ENCODE assay signal across 8 mouse cellular contexts in the genomic region with DNA sequence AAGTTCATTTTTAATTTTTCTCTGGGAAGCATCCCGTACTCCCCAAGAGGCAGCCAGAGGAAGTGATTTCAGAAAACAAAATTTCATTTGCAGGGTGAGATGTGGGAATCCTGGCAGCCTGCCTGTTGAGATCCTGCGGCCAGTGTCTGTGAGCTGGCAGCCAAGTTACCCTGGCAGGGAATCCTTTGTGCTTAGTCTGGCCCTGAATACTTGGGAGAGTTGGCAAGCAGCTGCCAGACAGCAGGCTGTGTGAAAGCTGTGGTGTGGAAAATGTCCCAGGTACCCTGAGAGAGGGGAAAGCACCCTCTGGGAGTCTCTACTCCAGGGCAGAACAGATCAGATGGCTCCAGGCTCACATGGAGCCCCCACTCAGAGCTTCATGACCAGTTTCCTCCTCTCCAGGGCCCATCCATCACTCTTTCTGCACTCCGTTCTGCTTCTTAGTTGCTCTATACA. TPM values are rescaled to one million over a fixed set of nuclear protein-coding genes. Genes with fewer than 3 reads are reported as not detected.
DNase-seq lines count a peak whose midpoint lies in the region; ATAC-seq and TF ChIP-seq lines count a peak whose summit lies in the region.

No protein-coding gene starts in this region.

- peaks cover 21% of the 10 kb centered on the region for H3K4me1 ChIP-seq in hindbrain, postnatal 0 days (ENCODE audit: insufficient read depth, low read length)
- H3K4me1 ChIP-seq in limb, embryonic 10.5 days, result peaks cover 36% of the 10 kb centered on the region

- intact Hi-C loops in gastrocnemius, postnatal 14 days (cut with DNase I; ENCODE audit: low total_unique reads), result no loop called here

- TF ChIP-seq CTCF in hindbrain, postnatal 0 days (IDR thresholded peaks at IDR 0.05; ENCODE audit: low read depth), result peak; percentile 53

- ATAC-seq in hindbrain, postnatal 0 days, result peak; percentile 92
- no peak for ATAC-seq in monocyte, adult 5-6 weeks (replicated peaks; ENCODE audit: insufficient number of reproducible peaks, low FRiP score, low TSS enrichment, poor library complexity, severe bottlenecking)

- 17% methylated on average over 3 of the region's 3 CpGs for WGBS in hindbrain, postnatal 0 days
- WGBS in limb, embryonic 10.5 days, result 79% methylated on average over 3 of the region's 3 CpGs

- H3K9ac ChIP-seq in hindbrain, postnatal 0 days (replicated peaks; ENCODE audit: low read length), result 0 out of 2 replicates have a peak overlapping the region, but pooled peaks have one; percentile 6

- H3K4me3 ChIP-seq in hindbrain, postnatal 0 days (ENCODE audit: low read length), result no peak overlapping the region
- no peak overlapping the region for H3K4me3 ChIP-seq in limb, embryonic 10.5 days

- H3K9me3 ChIP-seq in hindbrain, postnatal 0 days (ENCODE audit: low read length), result no peaks in the 10 kb centered on the region
- H3K9me3 ChIP-seq in limb, embryonic 10.5 days (replicated peaks), result no peaks in the 10 kb centered on the region

- no peaks in the 10 kb centered on the region for H3K27me3 ChIP-seq in hindbrain, postnatal 0 days (ENCODE audit: insufficient read depth, low read length)
- H3K27me3 ChIP-seq in limb, embryonic 10.5 days (ENCODE audit: low read depth, poor library complexity, severe bottlenecking), result no peaks in the 10 kb centered on the region

- peak; percentile 89 for DNase-seq in adrenal gland, adult 2 months
- peak; percentile 89 for DNase-seq in cerebellum, adult 9-11 months
- peak; percentile 77 for DNase-seq in gastrocnemius, postnatal 14 days
- peak; percentile 94 for DNase-seq in hindbrain, postnatal 0 days (ENCODE audit: low spot score)
- DNase-seq in limb, embryonic 10.5 days (ENCODE audit: low spot score), result no peak
- DNase-seq in ovary, postnatal 14 days (ENCODE audit: low spot score), result peak; percentile 58
- DNase-seq in embryo, embryonic 10 days (ENCODE audit: low spot score), result no peak

- no peaks in the 10 kb centered on the region for H3K36me3 ChIP-seq in hindbrain, postnatal 0 days (ENCODE audit: insufficient read depth, low read length)
- no peaks in the 10 kb centered on the region for H3K36me3 ChIP-seq in limb, embryonic 10.5 days

- peak overlapping the region; percentile 33 for H3K4me2 ChIP-seq in hindbrain, postnatal 0 days (ENCODE audit: low read depth, low read length)

- H3K27ac ChIP-seq in hindbrain, postnatal 0 days, result peak overlapping the region; percentile 83
- 0 out of 2 replicates have a peak overlapping the region, but pooled peaks have one; percentile 14 for H3K27ac ChIP-seq in limb, embryonic 10.5 days

RNA-seq across cellular contexts. Expression of a gene that starts 27.7 kb away (rescaled TPM):
- total RNA-seq in adrenal gland, adult 2 months (2021), result 100 to 1,000 TPM in 1 of 2 experiments, 10 to 100 TPM in 1; 66.4 to 111 TPM
- polyA plus RNA-seq in adrenal gland, adult 2 months (2012; rRNA removed), result 37.9 and 46.4 TPM in 2 replicates
- 1 to 10 TPM; 5.5 to 6.4 TPM for total RNA-seq in gastrocnemius, postnatal 14 days (2021)
- 149 and 157 TPM in 2 replicates for total RNA-seq in hindbrain, postnatal 0 days (2014; rRNA removed)
- 108 and 111 TPM in 2 replicates for polyA plus RNA-seq in hindbrain, postnatal 0 days (2015; fragmentation: Nextera tagmentation; extraction: Ambion mirVana)
- polyA plus RNA-seq in limb, embryonic 10.5 days (2016; fragmentation: Nextera tagmentation; extraction: Ambion mirVana), result 14.9 and 22.7 TPM in 2 replicates
- not detected in 3 replicates for total RNA-seq in monocyte, adult 5-6 weeks (2017)

Comparison
In these comparisons a context has a peak if more than half of its experiments do, and no peak if none do; other contexts are left out.
1. DNase-seq: peak in adrenal gland, adult 2 months (single experiment), cerebellum, adult 9-11 months (single experiment), gastrocnemius, postnatal 14 days (single experiment), hindbrain, postnatal 0 days (single experiment) and ovary, postnatal 14 days (single experiment); none in limb, embryonic 10.5 days (single experiment) and embryo, embryonic 10 days (single experiment).
2. RNA of a gene that starts 27.7 kb away (total RNA-seq): 149 to 157 TPM in hindbrain, postnatal 0 days and 66.4 to 111 TPM in adrenal gland, adult 2 months; 5.5 to 6.4 TPM in gastrocnemius, postnatal 14 days and not detected in monocyte, adult 5-6 weeks; every median in the first group is over 4 times any median in the second.